Mouse (Mus musculus): ENCODE measurements at regions not wholly inside any gene's neighbourhood (a gene's known extent, or its start where the extent isn't known, plus 50 kb on each side); places are given as distances from the start of the nearest gene placed in this dataset.

- Histone ChIP-seq H3K4me3 (ENCODE audit: insufficient read depth, low read length) (no peak overlapping the region), H3K27ac (ENCODE audit: insufficient read depth, low read length) (no peak overlapping the region), H3K4me1 (ENCODE audit: control insufficient read depth, insufficient read depth, low read length) (peaks cover 1% of the 10 kb centered on the region; the same call in 1 of the 2 replicates)
- no peak for TF ChIP-seq CTCF (IDR thresholded peaks at IDR 0.05; ENCODE audit: extremely low read depth, insufficient read depth, low read length)
- no peak for TF ChIP-seq POLR2A (IDR thresholded peaks at IDR 0.05; ENCODE audit: extremely low read depth, insufficient read depth, low read length)
Measured at GRCm38 (mm10) chr17:45873200-45873955, 139.7 kb upstream of the 1600014C23Rik start.

- TF ChIP-seq CTCF (IDR thresholded peaks at IDR 0.05; ENCODE audit: extremely low read depth, insufficient read depth, low read length) (no peak), POLR2A (IDR thresholded peaks at IDR 0.05; ENCODE audit: extremely low read depth, insufficient read depth, low read length) (no peak)
- Histone ChIP-seq H3K4me1 (ENCODE audit: control insufficient read depth, insufficient read depth, low read length) (peaks cover 1% of the 10 kb centered on the region; the same call in 1 of the 2 replicates), H3K27ac (ENCODE audit: insufficient read depth, low read length) (no peak overlapping the region), H3K4me3 (ENCODE audit: insufficient read depth, low read length) (no peak overlapping the region)
Measured at GRCm38 (mm10) chr17:45871666-45872653, 138.3 kb upstream of the 1600014C23Rik start.

- TF ChIP-seq CTCF (IDR thresholded peaks at IDR 0.05; ENCODE audit: extremely low read depth, insufficient read depth, low read length): no peak
- no peak for TF ChIP-seq POLR2A (IDR thresholded peaks at IDR 0.05; ENCODE audit: extremely low read depth, insufficient read depth, low read length)
- no peak overlapping the region for H3K27ac ChIP-seq (ENCODE audit: insufficient read depth, low read length)
- no peak overlapping the region for H3K4me3 ChIP-seq (ENCODE audit: insufficient read depth, low read length)
- H3K4me1 ChIP-seq (ENCODE audit: control insufficient read depth, insufficient read depth, low read length): peaks cover 1% of the 10 kb centered on the region; the same call in 1 of the 2 replicates
Measured at GRCm38 (mm10) chr17:45871067-45871466, 137.4 kb upstream of the 1600014C23Rik start.

- no peak for TF ChIP-seq CTCF (IDR thresholded peaks at IDR 0.05; ENCODE audit: extremely low read depth, insufficient read depth, low read length)
- TF ChIP-seq POLR2A (IDR thresholded peaks at IDR 0.05; ENCODE audit: extremely low read depth, insufficient read depth, low read length): no peak
- peaks cover 1% of the 10 kb centered on the region; the same call in 1 of the 2 replicates for H3K4me1 ChIP-seq (ENCODE audit: control insufficient read depth, insufficient read depth, low read length)
- H3K4me3 ChIP-seq (ENCODE audit: insufficient read depth, low read length): no peak overlapping the region
- H3K27ac ChIP-seq (ENCODE audit: insufficient read depth, low read length): no peak overlapping the region
Measured at GRCm38 (mm10) chr17:45869014-45869968, 135.6 kb upstream of the 1600014C23Rik start.

GRCm38 (mm10) chr17:45868539-45868938 lies 134.9 kb upstream of the 1600014C23Rik start:
- Histone ChIP-seq H3K27ac (ENCODE audit: insufficient read depth, low read length) (no peak overlapping the region), H3K4me3 (ENCODE audit: insufficient read depth, low read length) (no peak overlapping the region), H3K4me1 (ENCODE audit: control insufficient read depth, insufficient read depth, low read length) (peaks cover 1% of the 10 kb centered on the region; the same call in 1 of the 2 replicates)
- no peak for TF ChIP-seq POLR2A (IDR thresholded peaks at IDR 0.05; ENCODE audit: extremely low read depth, insufficient read depth, low read length)

- no peak for TF ChIP-seq POLR2A (IDR thresholded peaks at IDR 0.05; ENCODE audit: extremely low read depth, insufficient read depth, low read length)
- no peak for TF ChIP-seq CTCF (IDR thresholded peaks at IDR 0.05; ENCODE audit: extremely low read depth, insufficient read depth, low read length)
Measured at GRCm38 (mm10) chr17:45867727-45868126, 134.1 kb upstream of the 1600014C23Rik start.

GRCm38 (mm10) chr17:45866876-45867652 lies 133.4 kb upstream of the 1600014C23Rik start:
- TF ChIP-seq CTCF (IDR thresholded peaks at IDR 0.05; ENCODE audit: extremely low read depth, insufficient read depth, low read length): no peak
- no peak for TF ChIP-seq POLR2A (IDR thresholded peaks at IDR 0.05; ENCODE audit: extremely low read depth, insufficient read depth, low read length)
- no peak overlapping the region for H3K27ac ChIP-seq (ENCODE audit: insufficient read depth, low read length)

More at GRCm38 (mm10) chr17:45867727-45868126, 134.1 kb upstream of the 1600014C23Rik start:
- no peaks in the 10 kb centered on the region for H3K4me1 ChIP-seq (ENCODE audit: control insufficient read depth, insufficient read depth, low read length)
- no peak overlapping the region for H3K4me3 ChIP-seq (ENCODE audit: insufficient read depth, low read length)
- H3K27ac ChIP-seq (ENCODE audit: insufficient read depth, low read length): no peak overlapping the region

GRCm38 (mm10) chr17:45866346-45866745 lies 132.7 kb upstream of the 1600014C23Rik start:
- Histone ChIP-seq H3K4me3 (ENCODE audit: insufficient read depth, low read length) (no peak overlapping the region), H3K4me1 (ENCODE audit: control insufficient read depth, insufficient read depth, low read length) (no peaks in the 10 kb centered on the region)
- no peak for TF ChIP-seq POLR2A (IDR thresholded peaks at IDR 0.05; ENCODE audit: extremely low read depth, insufficient read depth, low read length)
- no peak for TF ChIP-seq CTCF (IDR thresholded peaks at IDR 0.05; ENCODE audit: extremely low read depth, insufficient read depth, low read length)

More at GRCm38 (mm10) chr17:45866876-45867652, 133.4 kb upstream of the 1600014C23Rik start:
- Histone ChIP-seq H3K4me3 (ENCODE audit: insufficient read depth, low read length) (no peak overlapping the region), H3K4me1 (ENCODE audit: control insufficient read depth, insufficient read depth, low read length) (no peaks in the 10 kb centered on the region)

More at GRCm38 (mm10) chr17:45866346-45866745, 132.7 kb upstream of the 1600014C23Rik start:
- H3K27ac ChIP-seq (ENCODE audit: insufficient read depth, low read length): no peak overlapping the region
